Mouse (Mus musculus) forebrain, embryonic 14.5 days (tissue): ENCODE measurements around the gene Cers5. TPM values are rescaled to one million over a fixed set of nuclear protein-coding genes. Genes with fewer than 3 reads are reported as not detected.
A peak's percentile ranks its signal among the peaks of the same experiment; 100 is the strongest.

Experiments
- ATAC-seq: fragments of 200-750 bp; cut with Nextera tagmentation; 2 replicates; pipeline ENCODE4 v1.8.0; 2017; ENCODE audit warnings: mild to moderate bottlenecking, moderate library complexity
- DNase-seq: peaks from one replicate; pipeline ENCODE4 v3.0.0-alpha.2; 2015; ENCODE audit warnings: low spot score
- H3K27ac ChIP-seq: fragments of 300-500 bp; sonication (generic); 2 replicates; pipeline ENCODE4 v1.5.1; 2014; ENCODE audit warnings: low read depth, mild to moderate bottlenecking, control low read depth, low read length, moderate library complexity
- H3K27me3 ChIP-seq: fragments of 300-500 bp; sonication (generic); replicated peaks from 2 replicates; pipeline ENCODE4 v1.6.1; 2014; ENCODE audit warnings: low read length, control low read depth, mixed read lengths; ENCODE audit not compliant: control insufficient read depth, insufficient read depth
- H3K36me3 ChIP-seq: fragments of 300-500 bp; sonication (generic); 2 replicates; pipeline ENCODE4 v1.6.1; 2014; ENCODE audit warnings: low read length, control low read depth; ENCODE audit not compliant: control insufficient read depth, insufficient read depth
- H3K4me1 ChIP-seq: fragments of 300-500 bp; sonication (generic); 2 replicates; pipeline ENCODE4 v1.6.1; 2014; ENCODE audit warnings: antibody characterized with exemption, low read length, control low read depth; ENCODE audit not compliant: control insufficient read depth, insufficient read depth
- H3K4me2 ChIP-seq: fragments of 300-500 bp; sonication (generic); 2 replicates; pipeline ENCODE4 v1.6.1; 2014; ENCODE audit warnings: mild to moderate bottlenecking, control low read depth, low read length
- H3K4me3 ChIP-seq: fragments of 300-500 bp; sonication (generic); 2 replicates; pipeline ENCODE4 v1.5.1; 2014; ENCODE audit warnings: low read depth, low read length, control low read depth
- H3K9ac ChIP-seq: fragments of 300-500 bp; sonication (generic); 2 replicates; pipeline ENCODE4 v1.6.1; 2014; ENCODE audit warnings: mild to moderate bottlenecking, low read length, control low read depth, moderate library complexity
- H3K9me3 ChIP-seq: fragments of 300-500 bp; sonication (generic); replicated peaks from 2 replicates; pipeline ENCODE4 v1.6.1; 2016; ENCODE audit warnings: low read length, control low read depth, mixed read lengths; ENCODE audit not compliant: control insufficient read depth
- WGBS: fragments of 180-500 bp; shearing (Covaris S2); extraction: QIAGEN DNeasy Blood & Tissue Kit; methylation state at CpG from one replicate; pipeline ENCODE4 v1.1.7; 2014; 5-methylcytosine and 5-hydroxymethylcytosine counted together
- polyA plus RNA-seq: library from polyadenylated mRNA; unstranded; fragments of >200 nt; fragmentation: Nextera tagmentation; extraction: Ambion mirVana; gene quantifications from 2 replicates; pipeline ENCODE4 v1.2.1, GENCODE M21; 2014

The Cers5 gene
- polyA plus RNA-seq, 1 experiment from 2014 or later, result 71.9 TPM

DNA sequence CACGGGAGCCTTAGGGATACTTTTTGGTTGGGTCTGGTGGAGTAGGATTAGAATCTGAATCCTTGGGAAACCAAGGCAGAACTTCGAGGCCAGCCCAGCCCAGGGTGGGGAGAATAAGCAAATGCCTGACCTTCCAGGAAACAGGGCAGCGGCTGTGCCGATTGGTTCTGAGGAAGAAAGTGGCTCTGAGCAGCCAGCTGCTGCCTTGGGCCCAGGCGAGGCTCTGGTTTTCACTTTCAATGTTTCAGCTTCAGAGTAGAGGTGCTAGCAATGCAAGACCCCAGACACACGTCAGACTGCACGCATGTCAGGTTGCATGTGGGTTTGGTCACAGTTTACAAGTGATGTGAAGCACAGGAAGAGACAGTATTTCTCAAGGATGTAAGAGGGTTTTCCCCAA is 39.4 kb upstream of the Cers5 start:
- H3K9ac ChIP-seq, result no peak overlapping the region
- ATAC-seq (no peak), DNase-seq (no peak)
- H3K4me3 ChIP-seq, result no peak overlapping the region
- peak overlapping the region; percentile 3; the same call in 1 of the 2 replicates for H3K27ac ChIP-seq
- no peaks in the 10 kb centered on the region for H3K9me3 ChIP-seq
- no peak overlapping the region for H3K4me2 ChIP-seq
- peaks cover 6% of the 10 kb centered on the region for H3K4me1 ChIP-seq
- no peaks in the 10 kb centered on the region for H3K27me3 ChIP-seq
- 77% methylated on average over 7 of the region's 7 CpGs for WGBS
- H3K36me3 ChIP-seq, result 0 out of 2 replicates have a peak, but pooled peaks cover 7% of the 10 kb centered on the region

DNA sequence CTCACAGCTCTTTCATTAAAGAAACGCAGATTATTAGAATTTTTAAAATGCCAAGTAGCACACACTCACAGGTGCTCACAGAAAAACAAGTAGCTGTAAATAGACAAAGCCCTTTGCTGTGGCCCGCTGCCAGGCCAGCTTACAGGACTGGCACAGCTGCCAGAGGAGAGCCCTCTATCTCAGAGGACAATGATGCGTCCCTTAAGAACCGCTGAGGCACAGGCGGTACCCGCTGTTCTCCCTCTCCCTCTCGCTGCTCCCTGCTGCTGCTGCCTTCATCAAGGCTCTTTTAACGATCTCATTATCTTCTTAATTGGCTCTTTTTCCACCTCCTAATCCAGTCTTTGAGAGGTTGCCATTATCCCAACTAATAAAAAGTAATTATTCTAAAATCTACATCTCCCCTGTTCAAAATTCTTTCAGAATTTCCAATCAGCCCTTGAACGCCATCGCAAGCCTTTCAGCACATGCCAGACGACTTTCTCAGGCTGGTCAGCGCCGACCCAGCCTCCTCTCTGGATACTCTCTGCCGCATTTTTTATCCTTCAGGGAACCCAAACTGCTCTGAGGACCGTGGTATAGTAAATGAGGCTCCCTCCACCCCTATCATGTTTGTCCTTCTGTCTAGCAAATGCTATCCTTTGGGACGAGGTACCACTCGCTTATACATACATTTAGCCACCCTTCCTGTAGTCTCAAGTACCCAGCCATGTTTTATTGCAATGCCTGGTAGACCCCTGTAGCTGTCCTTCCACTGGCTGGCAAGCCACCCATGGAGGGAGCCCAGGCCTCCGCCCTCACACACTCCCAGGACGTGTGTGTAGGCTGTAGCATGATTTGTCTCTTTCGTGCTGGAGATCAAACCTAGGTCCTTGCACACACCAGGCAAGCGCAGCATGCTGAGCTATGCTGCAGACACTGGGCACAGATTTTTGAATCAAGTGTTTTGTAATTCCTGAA is 35.4 kb upstream of the Cers5 start:
- peak; percentile 97 for DNase-seq
- H3K4me1 ChIP-seq, result peaks cover 20% of the 10 kb centered on the region
- peak overlapping the region; percentile 6 for H3K9ac ChIP-seq
- 3% methylated on average over 21 of the region's 21 CpGs for WGBS
- no peaks in the 10 kb centered on the region for H3K9me3 ChIP-seq
- H3K27ac ChIP-seq, result peak overlapping the region; percentile 86
- peak; percentile 96 for ATAC-seq
- peak overlapping the region; percentile 29 for H3K4me2 ChIP-seq
- H3K27me3 ChIP-seq, result no peaks in the 10 kb centered on the region
- H3K4me3 ChIP-seq, result no peak overlapping the region
- peaks cover 12% of the 10 kb centered on the region for H3K36me3 ChIP-seq

DNA sequence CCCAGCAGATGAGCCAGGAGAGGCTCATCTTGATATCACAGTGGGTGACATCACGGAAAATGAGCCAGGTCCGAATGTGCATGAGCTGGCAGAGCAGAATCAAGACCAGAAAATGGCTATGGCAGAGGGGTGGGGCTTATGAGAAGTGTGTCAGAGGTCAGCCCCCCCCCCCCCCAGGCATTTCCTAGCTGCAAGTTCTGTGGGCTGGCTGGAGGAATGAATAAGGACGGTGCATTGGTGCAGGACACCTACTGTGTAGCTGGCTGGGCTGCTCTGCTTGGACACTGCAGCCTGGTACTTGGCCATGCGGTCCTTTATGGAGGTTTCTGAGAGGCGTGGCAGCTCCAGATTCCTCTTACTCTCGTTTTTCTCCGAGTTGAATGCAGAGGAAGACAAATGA is 33.5 kb upstream of the Cers5 start:
- WGBS, result 16% methylated on average over 7 of the region's 7 CpGs
- peak; percentile 42 for DNase-seq
- H3K27ac ChIP-seq, result peak overlapping the region; percentile 54

DNA sequence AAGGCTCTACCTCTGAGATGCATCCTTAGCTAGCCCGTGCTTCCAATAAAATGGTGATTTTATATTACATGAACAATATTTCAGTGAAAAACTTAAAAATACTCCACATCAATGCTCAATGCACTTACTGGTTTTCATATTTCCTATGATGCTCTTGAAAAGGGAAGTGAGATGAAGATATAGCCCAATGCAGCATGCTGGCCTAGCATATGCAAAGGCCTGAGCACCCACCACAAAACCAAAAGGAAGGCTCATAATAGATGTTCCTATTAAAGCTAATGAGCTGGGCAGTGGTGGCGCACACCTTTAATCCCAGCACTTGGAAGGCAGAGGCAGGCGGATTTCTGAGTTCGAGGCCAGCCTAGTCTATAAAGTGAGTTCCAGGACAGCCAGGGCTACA is 33.0 kb upstream of the Cers5 start:
- ATAC-seq, result no peak
- H3K4me1 ChIP-seq, result peaks cover 23% of the 10 kb centered on the region
- H3K4me3 ChIP-seq, result no peak overlapping the region
- no peak for DNase-seq
- no peak overlapping the region for H3K4me2 ChIP-seq
- H3K36me3 ChIP-seq, result peaks cover 12% of the 10 kb centered on the region
- WGBS, result 90% methylated on average over 4 of the region's 4 CpGs
- H3K27me3 ChIP-seq, result no peaks in the 10 kb centered on the region
- H3K9me3 ChIP-seq, result no peaks in the 10 kb centered on the region
- no peak overlapping the region for H3K27ac ChIP-seq
- H3K9ac ChIP-seq, result no peak overlapping the region

More for the DNA sequence above, 33.5 kb upstream of the Cers5 start:
- Histone ChIP-seq H3K4me2 (no peak overlapping the region), H3K27me3 (no peaks in the 10 kb centered on the region), H3K4me3 (no peak overlapping the region), H3K9ac (no peak overlapping the region), H3K9me3 (no peaks in the 10 kb centered on the region), H3K4me1 (peaks cover 23% of the 10 kb centered on the region), H3K36me3 (peaks cover 12% of the 10 kb centered on the region)
- ATAC-seq, result no peak

DNA sequence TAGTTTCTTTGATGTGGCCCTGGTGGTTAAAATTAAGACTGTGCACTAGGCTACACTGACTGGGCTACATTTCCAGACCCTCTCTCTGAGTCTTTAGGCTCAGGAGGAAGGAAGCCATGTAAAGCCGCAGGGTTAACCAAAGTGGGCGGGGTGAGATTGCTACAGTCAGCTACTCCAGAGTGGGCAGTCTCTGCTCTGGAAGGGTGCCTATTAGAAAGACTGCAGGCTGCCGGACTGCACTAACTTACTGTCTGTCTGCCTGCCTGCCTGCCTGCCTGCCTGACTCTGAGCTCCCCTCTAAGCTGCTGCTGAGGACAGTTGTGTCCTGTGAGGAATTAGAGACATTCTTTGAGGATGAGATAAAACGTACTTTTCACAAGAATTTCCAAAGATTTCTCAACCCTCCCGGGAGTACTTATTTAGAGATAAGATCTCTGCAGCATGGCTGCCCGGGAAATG is 30.5 kb upstream of the Cers5 start:
- Histone ChIP-seq H3K4me1 (peaks cover 18% of the 10 kb centered on the region), H3K36me3 (peaks cover 16% of the 10 kb centered on the region), H3K4me2 (no peak overlapping the region), H3K27me3 (no peaks in the 10 kb centered on the region), H3K27ac (0 out of 2 replicates have a peak overlapping the region, but pooled peaks have one; percentile 9), H3K4me3 (no peak overlapping the region), H3K9ac (no peak overlapping the region), H3K9me3 (no peaks in the 10 kb centered on the region)
- ATAC-seq (no peak), DNase-seq (peak; percentile 49)
- 38% methylated on average over 6 of the region's 6 CpGs for WGBS

DNA sequence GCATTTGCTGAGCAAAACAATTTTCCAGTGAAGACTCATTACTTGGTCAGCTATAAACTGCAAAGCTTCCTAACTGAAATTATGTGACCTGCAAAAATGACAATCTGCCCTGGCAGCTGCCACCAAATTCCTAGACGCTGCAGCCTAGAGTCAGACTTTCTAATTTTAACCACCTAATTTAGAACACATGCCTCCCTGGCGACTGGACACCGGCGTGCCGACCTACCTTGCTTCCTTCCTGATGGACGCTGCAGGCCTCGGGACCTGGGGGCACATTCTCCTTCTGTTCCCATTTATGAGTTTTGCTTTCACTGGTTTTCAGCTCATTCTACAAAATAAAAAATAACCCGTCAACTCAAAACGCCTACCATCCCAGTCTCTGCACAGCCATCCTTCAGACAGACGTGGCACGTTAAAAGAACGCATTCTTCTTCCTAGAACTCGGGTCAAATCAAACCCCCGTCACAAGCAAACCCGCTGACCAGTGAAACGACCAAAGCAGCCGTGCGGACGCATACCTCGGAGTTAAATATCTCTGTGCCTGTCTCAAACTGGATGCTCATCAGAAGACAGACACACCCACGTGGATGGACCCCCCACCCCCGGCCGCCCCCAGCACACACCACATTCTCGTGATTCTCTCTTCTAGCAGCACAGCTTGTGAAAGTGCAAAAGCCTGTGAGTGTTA is 29.3 kb upstream of the Cers5 start:
- Histone ChIP-seq H3K27me3 (no peaks in the 10 kb centered on the region), H3K9ac (peak overlapping the region; percentile 5; the same call in 1 of the 2 replicates)

DNA sequence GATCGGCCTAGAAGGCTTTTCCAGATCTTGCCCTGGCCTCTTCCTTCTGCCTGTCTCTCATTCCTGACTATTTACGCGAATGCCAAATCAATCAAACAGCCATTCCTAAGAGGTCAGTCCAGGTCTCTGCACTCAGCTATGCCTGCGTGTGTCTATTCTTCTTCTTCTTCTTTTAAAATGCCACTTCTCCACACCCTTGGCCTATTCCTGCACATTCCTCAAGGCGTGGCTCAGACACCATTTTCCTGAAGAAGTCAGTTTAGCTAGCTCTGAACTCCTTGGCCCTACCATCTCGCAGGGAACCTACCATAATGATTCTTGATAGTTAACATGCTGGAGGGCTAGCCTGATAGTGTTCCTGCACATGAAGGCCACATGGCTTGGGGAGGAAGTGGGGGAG is 27.0 kb upstream of the Cers5 start:
- WGBS, result 88% methylated on average over 6 of the region's 6 CpGs
- H3K4me1 ChIP-seq, result peaks cover 11% of the 10 kb centered on the region
- DNase-seq (no peak), ATAC-seq (no peak)
- no peak overlapping the region for H3K4me3 ChIP-seq
- peaks cover 5% of the 10 kb centered on the region; the same call in 1 of the 2 replicates for H3K36me3 ChIP-seq
- no peaks in the 10 kb centered on the region for H3K9me3 ChIP-seq
- no peaks in the 10 kb centered on the region for H3K27me3 ChIP-seq
- no peak overlapping the region for H3K4me2 ChIP-seq
- no peak overlapping the region for H3K27ac ChIP-seq
- no peak overlapping the region for H3K9ac ChIP-seq

More for the DNA sequence above, 29.3 kb upstream of the Cers5 start:
- Histone ChIP-seq H3K36me3 (peaks cover 16% of the 10 kb centered on the region), H3K4me3 (no peak overlapping the region), H3K4me2 (no peak overlapping the region), H3K27ac (no peak overlapping the region), H3K9me3 (no peaks in the 10 kb centered on the region), H3K4me1 (peaks cover 19% of the 10 kb centered on the region)
- no peak for ATAC-seq
- no peak for DNase-seq
- 58% methylated on average over 24 of the region's 24 CpGs for WGBS

DNA sequence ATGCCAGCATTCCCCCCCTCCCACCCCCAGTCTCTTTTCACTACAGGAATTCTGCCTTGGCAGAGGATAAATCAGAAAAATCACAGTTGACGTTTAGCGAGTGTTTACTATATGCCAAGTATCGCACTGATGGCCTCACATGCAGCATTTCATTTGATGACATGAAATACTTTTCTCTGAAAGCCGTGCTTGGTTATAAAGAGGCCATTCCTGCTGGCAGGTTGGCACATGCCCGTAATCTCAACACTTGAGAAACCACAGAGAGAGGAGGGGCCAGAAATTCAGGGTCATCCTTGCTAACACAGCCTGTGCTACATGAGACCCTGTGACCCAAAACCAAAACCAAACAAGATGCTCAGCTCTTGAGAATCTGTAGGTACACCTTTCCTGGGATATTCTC is 25.2 kb upstream of the Cers5 start:
- peaks cover 6% of the 10 kb centered on the region; the same call in 1 of the 2 replicates for H3K4me1 ChIP-seq
- H3K9ac ChIP-seq, result no peak overlapping the region
- no peaks in the 10 kb centered on the region for H3K27me3 ChIP-seq
- H3K27ac ChIP-seq, result no peak overlapping the region
- H3K9me3 ChIP-seq, result no peaks in the 10 kb centered on the region
- peaks cover 5% of the 10 kb centered on the region; the same call in 1 of the 2 replicates for H3K36me3 ChIP-seq
- 53% methylated on average over 5 of the region's 5 CpGs for WGBS
- H3K4me2 ChIP-seq, result no peak overlapping the region
- DNase-seq (no peak), ATAC-seq (no peak)
- no peak overlapping the region for H3K4me3 ChIP-seq
